Mouse (Mus musculus) CH12F3 (cell line): Measurements from ENCODE around the gene Dbf4.

Experiments
- in situ Hi-C: fragments of 300-500 bp; cut with MboI; formaldehyde crosslinking; loops from 2 replicates; pipeline ENCODE4 v1.14.3; 2020; ENCODE audit warnings: low sequenced_read_pairs

The Dbf4 gene

DNA sequence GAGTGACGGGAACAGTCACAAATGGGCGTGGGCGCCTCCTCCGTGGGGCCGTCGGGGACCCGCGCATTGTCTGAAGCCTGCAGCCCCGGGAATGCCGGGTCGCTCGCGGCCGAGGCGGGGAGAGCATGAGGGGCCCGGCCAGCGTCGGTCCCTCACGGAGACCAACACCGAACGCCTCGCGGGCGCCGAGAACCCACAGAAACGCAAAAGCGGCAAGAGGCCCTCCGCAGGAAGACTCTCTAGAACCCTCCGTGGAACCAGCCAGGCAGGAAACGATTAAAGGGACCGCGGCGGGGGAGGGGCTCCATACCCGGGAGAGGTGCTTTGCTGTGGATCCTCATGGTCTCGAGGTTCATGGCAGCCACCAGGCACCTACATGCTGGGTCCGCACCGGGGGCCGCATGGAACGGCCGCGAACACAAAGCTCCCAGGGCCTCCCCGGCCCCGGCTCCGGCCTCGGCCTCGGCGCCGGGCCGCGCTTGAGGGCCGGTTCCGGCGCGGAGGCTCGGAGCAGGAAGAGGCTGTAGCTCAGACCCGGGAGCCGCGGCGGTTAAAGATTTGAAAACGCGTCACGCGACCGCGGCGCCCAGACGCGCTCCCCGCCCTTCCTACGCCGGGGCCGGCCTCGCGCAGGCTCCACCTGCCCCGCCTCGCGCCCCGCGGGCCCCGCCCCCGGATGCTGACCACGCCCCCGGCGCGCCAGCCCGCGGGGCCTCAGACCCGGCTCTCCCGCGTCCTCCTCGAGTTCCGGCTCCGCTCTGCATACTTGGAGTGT is at the start of gene Dbf4, which contains the start of gene Slc25a40:
Gene Dbf4 (minus strand): TSS at position 560 of the 775 bp plus-strand sequence.
Gene Slc25a40 (plus strand): TSS at position 694 of the 775 bp plus-strand sequence.
- in situ Hi-C loops = no loop called here

GRCm38 (mm10) chr5:8456561-8456960 is 34.0 kb upstream of the Dbf4 start:
- in situ Hi-C loops = no loop called here

GRCm38 (mm10) chr5:8455565-8455964 is 33.0 kb upstream of the Dbf4 start:
- in situ Hi-C loops = no loop called here

DNA sequence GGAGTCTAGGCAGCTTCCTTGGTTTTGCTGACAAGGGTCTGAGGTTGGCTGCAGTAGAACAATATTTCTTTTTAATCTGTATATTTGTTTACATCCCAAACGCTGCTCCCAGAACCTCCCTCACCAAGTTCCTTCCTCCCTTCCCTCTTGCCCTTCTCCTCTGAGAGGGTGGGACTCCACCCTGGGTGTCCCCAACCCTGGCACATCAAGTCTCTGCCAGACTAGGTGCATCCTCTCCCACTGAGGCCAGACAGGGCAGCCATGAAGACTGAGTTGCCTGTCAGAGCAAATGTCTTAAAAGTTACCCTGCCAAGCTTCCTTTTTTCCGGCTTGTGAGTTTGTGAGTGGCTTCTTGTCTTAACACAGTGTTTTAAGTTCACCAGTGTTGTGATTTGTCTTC is 16.6 kb upstream of the Dbf4 start:
- in situ Hi-C loops = no loop called here

DNA sequence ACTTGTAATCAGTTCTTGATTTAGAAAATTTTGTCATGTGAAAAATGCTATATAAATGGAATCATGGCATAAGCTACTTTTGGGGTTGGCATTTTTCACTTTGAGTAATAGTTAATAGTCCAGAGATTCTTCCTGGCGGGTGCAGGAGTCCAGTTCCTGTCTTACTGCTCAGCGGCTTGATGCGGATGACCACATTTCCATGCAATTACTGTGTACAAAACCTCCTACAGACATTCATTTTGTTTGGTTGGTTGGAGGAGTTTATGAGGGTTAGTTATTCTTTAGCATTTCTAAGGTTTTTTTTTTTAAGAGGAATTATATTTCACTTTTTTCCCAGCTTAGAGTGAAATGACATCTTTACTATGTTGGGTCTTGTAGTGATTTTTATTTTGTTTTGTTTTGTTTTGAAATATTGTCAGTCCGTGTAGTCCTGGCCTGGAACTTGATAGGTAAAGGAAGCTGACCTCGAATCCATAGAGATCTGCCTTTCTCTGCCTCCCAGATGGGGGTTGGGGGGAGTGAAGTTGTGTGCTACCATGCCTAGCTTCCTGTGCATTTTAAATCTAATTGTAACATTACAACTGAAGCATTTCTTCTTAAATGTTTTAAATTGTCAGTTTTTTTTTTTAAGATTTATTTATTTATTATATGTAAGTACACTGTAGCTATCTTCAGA is 15.1 kb upstream of the Dbf4 start:
- in situ Hi-C loops = no loop called here

- in situ Hi-C loops = no loop called here
Observed at GRCm38 (mm10) chr5:8425899-8426298, 3.4 kb upstream of the Dbf4 start.

DNA sequence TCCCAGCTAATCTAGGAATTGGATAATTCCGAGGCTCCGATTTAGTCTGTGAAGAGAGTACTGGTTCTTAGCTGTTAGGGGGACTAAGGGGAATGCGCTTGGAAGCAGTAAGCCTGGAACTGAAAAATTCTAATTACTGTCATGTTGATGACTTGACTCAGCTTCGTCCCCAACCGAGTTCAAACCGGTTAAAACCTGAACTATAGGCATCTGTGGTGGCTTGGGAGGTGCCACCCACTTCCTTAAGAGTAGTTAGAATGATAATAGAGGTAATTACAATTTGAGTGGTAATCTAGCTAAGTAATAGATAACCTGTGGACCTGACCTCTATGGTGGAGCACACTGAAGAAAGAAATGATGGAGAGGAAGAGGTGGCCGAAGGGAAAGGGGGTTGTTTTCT is 1.6 kb upstream of the Dbf4 start:
- in situ Hi-C loops = no loop called here

- in situ Hi-C loops = no loop called here
Observed at GRCm38 (mm10) chr5:8422932-8423928, 714 bp upstream of the Dbf4 start.

DNA sequence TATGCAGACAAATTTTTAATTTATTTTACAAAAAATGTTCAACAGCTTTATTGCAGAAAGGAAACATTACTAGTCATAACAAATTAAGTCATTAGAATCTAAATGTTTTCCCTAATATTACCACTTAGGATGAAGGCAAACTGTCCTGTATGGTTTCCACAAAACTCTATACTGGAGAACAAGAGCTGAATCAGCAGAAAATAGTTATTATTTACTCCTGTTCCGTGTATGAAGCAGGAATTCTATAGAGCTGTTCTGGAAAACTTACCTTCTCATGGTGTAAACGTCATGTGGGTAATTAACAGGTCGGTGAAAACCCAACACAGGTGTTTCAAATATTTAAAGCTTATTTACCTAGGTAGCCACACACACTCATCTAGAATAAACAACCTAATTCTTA is 1.1 kb downstream of the Dbf4 start:
- in situ Hi-C loops = no loop called here

- in situ Hi-C loops = no loop called here
Observed at GRCm38 (mm10) chr5:8417443-8417842, 5.1 kb downstream of the Dbf4 start.

- in situ Hi-C loops = no loop called here
Observed at GRCm38 (mm10) chr5:8416683-8417413, 5.7 kb downstream of the Dbf4 start.

DNA sequence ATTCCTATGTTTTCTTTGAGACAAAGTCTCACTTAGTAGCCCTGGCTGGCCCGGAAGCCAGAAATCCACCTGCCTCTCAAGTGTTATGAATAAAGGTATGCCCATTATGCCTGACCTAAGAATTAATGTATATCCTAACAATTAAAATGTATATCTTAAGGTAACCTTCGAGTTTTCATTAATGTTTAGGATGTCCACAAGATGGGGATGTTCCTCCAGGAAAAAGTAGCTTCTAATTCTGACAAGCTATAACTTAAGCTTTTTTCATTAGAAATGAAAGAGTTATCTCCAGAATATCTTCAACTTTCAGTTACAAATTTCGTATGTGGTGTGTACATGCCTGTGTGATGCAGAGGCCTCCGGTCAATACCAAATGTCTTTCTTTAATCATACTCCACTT is 13.8 kb downstream of the Dbf4 start:
- in situ Hi-C loops = no loop called here

DNA sequence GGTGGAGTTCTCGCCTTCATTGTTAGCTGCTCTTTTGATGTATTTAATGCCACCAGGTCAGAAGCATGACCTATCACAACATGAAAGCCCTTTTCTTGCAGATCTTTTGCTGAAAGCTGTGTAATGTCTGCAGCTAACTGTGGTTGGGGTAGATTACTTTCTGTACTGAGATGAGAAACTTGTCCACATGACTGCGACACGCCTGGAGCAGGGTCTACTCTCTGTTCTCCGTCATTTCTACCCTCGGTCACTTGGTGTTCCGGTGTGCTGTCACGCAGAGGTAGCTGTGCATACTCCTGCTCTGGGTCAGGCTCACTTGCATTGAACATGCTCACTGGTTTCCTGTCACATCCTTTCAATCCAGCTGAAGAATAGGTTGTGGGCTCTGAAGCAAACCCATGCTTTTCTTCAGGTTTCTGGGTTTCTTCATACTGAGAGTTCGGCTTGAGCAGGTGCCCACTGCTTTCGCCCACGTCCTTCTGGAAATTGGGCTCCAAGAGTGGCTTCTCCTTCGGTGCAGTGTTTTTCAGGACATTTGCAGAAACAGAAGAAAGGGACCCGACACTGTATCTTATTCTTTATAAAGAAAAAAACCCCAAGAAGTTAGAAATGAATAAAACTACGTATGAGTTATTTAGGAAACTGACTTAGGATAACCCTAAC is 24.8 kb downstream of the Dbf4 start:
- in situ Hi-C loops = no loop called here

DNA sequence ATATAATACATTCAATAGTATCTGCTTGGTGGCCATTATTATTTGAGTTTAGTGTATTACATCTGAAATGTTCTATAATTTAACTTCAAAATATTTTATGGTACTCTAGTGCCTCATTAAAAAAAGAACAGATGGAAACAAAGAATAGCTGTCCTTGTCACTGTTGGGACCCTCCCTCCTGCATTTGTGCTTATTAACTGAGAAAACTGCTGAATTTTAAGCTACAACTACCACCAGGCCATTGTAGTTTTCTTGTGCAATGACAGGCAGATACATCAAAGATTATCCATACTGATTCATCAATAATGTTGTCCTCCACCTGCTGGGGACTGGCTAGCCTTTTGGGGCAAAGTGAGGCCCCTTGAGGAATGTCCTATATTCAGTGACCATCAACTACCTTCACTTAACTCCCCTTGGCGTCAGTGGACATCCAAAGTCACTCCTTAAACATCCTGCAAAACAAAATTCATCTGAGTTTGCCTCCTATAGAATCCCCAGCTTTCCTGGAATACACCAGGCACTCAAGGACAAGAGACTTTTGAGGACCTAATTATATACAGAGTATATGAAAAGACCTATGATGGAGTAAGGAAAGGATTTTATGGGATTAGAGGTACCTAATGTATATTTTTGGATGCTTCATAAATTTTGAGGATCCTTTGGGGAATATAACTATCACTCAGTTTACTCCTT is 28.5 kb downstream of the Dbf4 start:
- in situ Hi-C loops = no loop called here

GRCm38 (mm10) chr5:8374297-8374906 is 48.1 kb downstream of the Dbf4 start:
- in situ Hi-C loops = no loop called here

GRCm38 (mm10) chr5:8373415-8373814 is 49.1 kb downstream of the Dbf4 start:
- in situ Hi-C loops = no loop called here

- in situ Hi-C loops = no loop called here
Observed at GRCm38 (mm10) chr5:8368781-8369180, 53.7 kb downstream of the Dbf4 start.

- in situ Hi-C loops = no loop called here
Observed at GRCm38 (mm10) chr5:8368328-8368692, 54.2 kb downstream of the Dbf4 start.
